Mouse (Mus musculus) urinary bladder, postnatal 4 days (tissue): ENCODE measurements around the gene Msh4.

Source experiments
- DNase-seq, 2 experiments: peaks; one replicate each; pipeline ENCODE4 v3.0.0; 2021 to 2022; ENCODE audit warnings: low spot score in 2 of 2

The Msh4 gene

GRCm38 (mm10) chr3:153906136-153906871, at the start of gene Msh4:
Gene Msh4, minus strand, starts transcription at chr3:153906138.
- DNase-seq, result no peak

DNA sequence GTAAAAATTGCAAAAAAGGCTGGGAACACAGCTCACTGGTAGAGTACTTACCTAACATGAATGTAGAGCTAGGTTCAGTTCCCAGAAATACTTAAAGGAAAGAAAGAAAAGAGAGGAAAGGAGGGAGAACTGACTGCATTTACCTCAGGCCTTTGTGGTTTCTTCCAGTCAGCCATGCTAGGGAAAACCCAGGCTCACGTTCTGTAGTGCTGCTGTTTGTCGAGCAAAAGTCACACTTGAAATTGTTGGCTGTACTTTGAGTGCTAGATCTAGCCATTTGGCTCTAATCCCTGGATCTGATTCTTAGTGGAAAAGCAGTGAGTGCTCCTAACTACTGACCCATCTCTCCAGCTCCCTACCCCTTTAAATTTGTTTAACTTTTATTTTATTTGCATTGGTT, 42.2 kb upstream of the Msh4 start:
- DNase-seq, result no peak

GRCm38 (mm10) chr3:153947271-153947670, 41.3 kb upstream of the Msh4 start:
- no peak for DNase-seq

DNA sequence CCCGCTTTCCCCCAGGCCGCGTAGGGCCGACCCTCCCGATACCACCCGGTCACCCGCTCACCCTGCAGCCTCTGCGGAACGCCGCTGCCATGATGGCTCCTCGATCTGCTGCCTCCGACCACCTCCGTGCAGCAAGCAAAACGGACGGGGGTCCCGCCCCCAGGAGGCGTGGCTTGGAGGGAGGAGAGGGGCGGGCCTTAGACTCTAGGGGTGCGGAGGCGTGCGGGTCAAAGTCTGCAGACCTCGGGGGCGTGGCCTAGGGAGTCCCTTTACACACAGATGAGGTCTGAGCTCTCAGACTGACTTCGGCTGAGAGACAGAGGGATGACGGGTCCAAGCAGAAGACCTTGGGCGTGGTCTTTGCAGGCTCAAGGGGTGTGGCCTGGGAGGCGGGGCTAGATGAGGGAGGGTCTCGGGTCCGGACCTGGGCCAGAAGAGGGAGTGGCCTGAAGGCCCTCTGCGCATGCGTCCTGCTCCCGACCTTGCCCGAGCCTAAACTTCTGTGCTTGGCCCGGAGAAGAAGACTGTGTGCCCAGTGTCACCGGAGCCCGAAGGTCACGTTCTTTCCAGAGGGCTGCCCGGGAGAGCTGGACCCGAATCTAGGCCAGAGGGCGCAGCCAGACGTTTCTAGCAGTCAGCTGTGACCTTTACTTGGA, 38.5 kb upstream of the Msh4 start, which contains the start of gene Acadm:
Gene Acadm (minus strand): TSS at position 298 of the 656 bp plus-strand sequence.
- peak; percentile 97 to 98 for DNase-seq

GRCm38 (mm10) chr3:153943901-153944334, 38.0 kb upstream of the Msh4 start:
- no peak for DNase-seq

DNA sequence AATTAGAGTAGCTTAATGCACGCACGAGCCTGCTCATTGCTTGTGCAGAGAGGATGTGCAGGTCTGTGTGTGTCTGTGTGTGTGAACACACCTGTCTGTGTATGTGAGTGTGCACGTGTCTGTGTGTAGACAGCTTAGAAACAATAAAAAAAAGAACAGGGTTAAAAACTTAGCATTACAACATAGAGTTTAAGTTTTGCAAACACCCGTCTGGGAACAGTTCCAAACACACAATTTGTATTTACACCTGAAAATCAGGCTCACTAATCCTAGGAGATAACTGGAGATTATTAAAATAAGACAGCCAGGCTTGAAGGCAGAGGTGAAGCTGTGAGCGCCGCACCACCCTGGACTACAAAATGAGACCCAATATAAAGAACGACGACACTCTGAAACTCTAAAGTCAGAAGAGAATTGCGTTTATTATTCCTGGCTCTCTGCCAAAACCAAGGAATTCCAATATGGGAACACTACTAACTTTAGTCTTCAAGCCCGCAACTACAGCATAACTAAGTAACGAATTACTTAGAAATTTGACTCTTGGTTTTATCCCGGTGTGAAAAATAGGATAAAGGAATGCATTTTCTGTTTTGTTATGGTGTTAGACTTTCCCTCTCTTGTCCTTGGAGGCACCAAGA, 37.2 kb upstream of the Msh4 start:
- DNase-seq, result no peak

- no peak for DNase-seq
Measured at GRCm38 (mm10) chr3:153941613-153942012, 35.7 kb upstream of the Msh4 start.

DNA sequence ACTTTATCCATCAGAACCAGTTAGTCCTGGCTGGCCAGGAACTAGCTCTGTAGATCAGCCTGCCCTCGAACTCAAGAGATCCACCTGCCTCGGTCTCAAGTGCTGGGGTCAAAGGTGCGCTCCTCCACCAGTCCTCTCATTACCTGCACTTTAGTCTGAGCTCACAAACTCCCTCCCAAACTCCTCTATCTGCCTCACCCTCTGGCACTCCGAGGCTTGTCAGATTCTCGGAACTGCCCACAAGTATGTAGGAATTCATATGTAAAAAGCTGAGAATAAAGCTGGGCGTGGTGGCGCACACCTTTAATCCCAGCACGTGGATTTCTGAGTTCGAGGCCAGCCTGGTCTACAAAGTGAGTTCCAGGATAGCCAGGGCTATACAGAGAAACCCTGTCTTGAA, 34.5 kb upstream of the Msh4 start:
- DNase-seq, result no peak

GRCm38 (mm10) chr3:153940021-153940420, 34.1 kb upstream of the Msh4 start:
- DNase-seq, result no peak

DNA sequence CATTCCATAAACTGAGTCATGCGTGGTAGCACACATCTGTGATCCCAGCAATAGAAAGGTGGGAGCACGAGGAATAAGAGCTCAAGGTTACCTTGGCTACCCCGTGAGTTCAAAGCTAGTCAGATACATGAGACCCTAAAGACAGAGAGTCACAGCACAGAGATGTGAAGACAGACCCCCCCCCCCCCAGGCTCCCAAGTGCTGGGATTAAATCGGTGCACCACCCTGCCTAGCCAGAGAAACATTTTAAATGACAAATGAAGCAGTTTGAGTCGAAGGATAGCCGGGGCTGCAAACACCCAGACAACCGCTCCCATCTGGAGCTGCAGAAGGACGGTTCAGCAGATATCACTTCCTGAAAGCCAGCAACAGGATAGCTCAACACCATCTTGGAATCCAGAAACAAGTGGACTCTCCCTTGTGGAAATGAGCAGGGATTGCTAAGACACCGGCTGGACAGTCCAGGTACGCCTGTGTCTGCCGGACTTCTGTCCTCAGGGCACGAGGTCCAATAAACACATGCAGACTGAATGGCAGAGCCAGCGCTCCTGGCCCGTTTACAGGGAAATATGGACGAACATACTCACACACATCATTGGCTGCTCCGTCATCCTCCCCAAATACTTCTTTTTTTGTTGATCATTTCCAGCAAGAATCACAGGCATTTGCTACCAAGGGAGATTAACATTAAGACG, 31.3 kb upstream of the Msh4 start:
- no peak for DNase-seq

GRCm38 (mm10) chr3:153935878-153936277, 29.9 kb upstream of the Msh4 start:
- no peak for DNase-seq

DNA sequence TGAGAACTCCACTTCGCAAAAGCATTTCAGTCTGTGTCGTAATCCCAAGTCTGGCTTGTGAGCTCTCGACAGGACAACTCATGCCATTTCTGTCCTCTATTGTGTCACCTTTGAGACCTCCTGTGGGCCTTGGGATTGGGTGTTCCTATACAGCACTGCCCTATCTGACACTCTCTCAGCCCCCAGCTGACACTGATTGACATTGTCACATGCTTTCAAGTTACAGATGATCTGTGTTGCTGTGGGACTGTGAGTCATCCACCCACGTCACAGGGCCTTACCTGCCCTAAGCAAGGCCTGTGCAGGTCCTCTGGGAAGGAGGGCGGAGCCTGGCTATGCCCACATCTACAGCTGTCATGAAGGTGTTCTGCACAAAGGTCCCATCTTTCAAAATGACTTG, 26.5 kb upstream of the Msh4 start:
- DNase-seq, result no peak

DNA sequence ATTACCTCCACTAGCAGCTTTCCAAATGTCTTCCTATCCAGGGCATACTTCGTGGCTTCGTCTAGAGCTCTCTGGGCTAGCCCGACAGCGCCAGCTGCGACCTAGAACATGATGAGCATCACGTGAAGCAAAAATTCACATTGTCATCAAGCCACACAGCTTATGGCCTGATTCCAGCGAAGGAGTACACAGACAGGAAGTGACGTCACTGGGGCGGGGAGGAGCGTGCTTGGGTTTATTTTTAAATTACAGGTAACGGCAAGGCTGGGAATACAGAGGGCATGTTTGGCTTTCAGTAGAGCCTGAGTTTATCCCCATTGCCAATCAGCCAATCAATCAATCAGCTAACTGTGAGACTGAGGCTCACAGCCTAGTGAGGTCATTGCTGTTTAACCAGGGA, 23.6 kb upstream of the Msh4 start:
- DNase-seq, result no peak

GRCm38 (mm10) chr3:153926333-153926732, 20.4 kb upstream of the Msh4 start:
- DNase-seq, result no peak

DNA sequence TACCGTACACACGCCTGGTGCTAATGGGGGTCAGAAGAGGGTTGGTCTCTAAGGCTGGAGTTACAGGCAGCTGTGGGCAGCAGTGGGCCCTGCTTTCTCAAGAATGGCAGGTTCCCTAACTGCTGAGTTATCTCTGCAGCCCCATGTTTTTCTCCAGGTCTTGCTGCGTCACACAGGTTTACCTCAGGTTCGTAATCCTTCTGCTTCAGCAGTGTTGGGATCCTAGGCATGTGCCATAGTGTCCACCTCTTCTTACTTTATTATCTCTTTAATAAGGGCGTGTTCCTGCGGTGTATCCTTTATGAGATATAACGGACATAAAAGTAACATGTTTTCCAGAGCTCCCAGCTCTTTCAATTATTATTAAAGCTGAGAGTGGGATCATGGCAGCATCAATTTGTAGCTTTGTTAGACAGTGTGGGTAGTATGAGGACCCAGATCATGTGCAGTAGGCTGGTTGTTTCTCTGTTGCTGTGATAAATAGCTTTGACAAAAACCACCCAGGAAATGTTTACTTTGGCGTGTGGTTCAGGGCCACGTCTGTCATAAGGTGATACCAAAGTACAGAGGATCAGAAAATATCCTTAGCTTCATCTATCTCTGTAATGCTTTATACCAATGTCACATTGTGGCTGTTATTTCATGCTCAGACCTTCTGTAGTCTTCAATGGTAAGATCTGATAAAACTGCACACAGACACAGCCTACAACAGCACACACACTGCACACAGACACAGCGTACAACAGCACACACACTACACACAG, 15.4 kb upstream of the Msh4 start:
- DNase-seq, result no peak

DNA sequence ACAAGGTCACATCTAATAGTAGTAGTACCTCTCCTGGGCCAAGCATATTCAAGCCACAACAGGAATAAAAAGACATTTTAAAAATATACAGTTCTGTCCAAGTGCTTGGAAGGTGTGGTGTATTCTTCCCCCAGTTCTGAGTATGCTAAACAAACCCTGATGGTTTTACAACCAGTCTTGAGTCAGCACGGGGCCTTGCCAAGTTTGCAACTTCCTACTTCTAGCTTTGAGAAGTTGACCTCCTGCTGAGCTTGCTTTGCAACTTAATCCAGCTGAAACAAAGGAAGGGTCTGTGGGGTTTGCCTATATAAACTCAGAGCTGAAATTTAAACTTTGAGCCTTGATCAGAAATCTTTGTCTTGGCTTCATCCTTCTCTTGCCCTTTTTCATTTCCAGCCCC, 11.3 kb upstream of the Msh4 start:
- no peak for DNase-seq

- DNase-seq, result no peak
Measured at GRCm38 (mm10) chr3:153913510-153914243, 7.7 kb upstream of the Msh4 start.

DNA sequence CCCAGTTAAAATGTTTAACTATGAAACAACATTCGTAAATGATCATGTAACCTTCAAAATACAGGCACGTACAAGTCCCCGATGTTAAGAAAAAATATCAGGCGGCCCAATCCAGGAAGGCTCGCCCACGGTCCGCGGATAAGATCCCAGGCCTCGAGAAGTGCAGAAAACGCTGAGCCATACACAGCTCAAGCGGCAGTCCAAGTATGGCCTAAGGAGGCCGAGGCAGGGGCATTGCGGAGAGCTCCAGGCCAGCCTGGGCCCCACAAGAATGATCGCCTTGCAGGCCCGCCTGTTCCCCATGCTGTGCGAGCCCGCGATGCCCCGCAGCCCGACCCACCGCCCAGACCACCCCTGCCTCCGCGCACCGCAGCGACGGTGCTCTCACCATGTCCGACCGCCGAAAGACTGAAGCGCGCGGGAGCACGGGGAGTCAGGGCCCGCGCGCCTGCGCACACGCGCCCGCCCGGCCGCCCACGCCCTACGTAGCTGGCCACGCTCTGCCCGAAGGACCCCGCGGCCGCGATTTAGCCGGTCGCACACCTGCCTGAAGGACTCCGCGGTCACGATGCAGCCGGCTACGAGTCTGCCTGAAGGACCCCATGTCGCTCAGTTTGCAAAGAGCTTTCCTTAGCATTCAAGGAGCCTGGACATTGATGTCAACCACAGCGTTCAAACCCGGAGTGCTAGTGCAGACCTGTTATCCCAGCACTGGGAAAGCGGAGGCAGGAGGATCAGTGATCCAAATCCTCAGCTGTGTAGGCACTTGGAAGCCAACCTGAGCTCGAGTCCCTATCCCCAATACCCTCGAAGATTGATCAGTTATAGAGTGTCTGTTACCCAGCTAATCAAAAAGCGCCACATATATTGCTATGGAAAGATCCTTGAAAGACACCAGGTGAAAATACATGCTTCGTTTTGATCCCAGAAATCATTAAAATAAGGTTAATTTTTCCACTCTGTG, 6.9 kb upstream of the Msh4 start, which contains the start of gene Rabggtb:
Gene Rabggtb (minus strand): TSS at position 464 of the 964 bp plus-strand sequence.
- DNase-seq, result peak; percentile 94

- no peak for DNase-seq
Measured at GRCm38 (mm10) chr3:153911882-153912440, 6.0 kb upstream of the Msh4 start.
